Mouse (Mus musculus) cerebellum, postnatal 4 days (tissue): ENCODE results near the gene Nat8f5.
"Not testable (repeated sequence)": the region's sequence is repeated elsewhere in the genome, so short reads cannot be mapped to it uniquely, and the experiment has no call there.

Experiments used
- DNase-seq, 2 experiments: peaks; one replicate each; pipeline ENCODE4 v3.0.0; 2022; ENCODE audit warnings: low spot score in 2 of 2, mixed read lengths in 1 of 2

The Nat8f5 gene

DNA sequence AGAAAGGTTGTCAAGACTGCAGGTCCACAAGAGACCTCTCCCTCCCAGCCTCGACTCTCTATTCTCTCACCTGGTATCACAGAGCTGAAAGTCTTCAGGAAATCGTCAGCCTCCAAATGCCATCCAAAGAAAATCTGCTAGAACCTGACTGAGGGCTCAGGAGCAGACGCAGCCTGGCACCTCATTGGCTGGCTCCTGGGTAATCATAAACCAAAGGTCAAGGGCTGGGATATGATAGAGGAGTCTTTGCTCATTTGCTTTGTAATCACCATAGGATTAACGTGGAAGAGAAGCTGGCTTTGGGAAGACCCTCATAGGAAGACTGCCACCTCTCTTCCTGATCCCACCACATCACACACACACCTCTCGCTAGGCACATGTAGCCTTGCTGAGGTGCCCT, at the start of gene Nat8f5, which contains the start of gene Nat8f6:
Gene Nat8f5, minus strand, starts transcription at position 136 of the 400 bp plus-strand sequence.
Gene Nat8f6, minus strand, starts transcription at position 118 of the 400 bp plus-strand sequence.
- no peak for DNase-seq

GRCm38 (mm10) chr6:85869006-85869405, 48.2 kb upstream of the Nat8f5 start, which contains the start of gene Nat8f2:
TSS of gene Nat8f2 (minus strand) at chr6:85869158.
- not testable (repeated sequence) for DNase-seq

DNA sequence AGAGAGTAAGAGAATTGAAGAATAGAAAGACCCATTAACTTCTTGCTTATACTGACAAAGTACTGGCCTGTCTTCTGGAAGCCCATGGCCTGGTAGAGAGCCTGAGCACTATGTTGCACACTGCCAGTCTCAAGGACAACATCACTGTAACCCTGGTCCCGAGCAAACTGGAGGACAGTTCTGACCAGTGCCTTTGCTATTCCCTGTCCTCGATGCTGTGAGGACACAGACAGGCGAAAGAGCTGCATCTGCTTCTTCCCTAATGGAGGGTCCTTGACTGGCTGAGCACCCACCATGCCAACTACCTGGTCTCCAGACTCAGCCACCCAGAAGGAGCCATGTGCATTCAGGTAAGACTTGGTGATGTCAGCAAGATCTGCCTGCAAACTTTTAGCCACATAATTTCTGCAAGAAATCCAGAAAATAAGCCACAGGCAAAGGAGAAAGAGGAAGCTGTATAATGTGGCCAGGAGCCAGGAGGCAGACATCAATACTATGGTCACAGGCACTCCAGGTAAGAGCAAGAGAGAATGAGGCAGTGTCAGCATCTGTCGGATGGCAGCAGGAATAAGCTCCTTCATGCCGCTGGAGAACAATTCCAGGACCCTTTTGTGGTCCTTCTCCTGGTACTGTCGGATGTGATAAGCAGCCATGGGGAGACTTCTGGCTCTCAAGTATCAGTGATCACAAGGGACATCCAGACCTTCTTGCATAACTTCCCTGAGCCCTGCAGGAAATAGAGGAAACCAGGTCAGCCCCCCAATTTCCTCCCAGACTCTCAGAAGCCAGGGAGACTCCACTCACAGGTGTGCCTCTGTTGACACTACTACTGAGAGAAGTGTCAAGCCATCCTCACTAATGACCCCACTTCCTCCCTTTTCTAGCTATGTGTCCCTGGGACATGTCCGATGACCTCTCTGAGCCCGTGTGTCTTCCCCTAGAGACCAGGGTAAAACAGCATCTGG, 47.2 kb upstream of the Nat8f5 start:
- DNase-seq, result no peak

- not testable (repeated sequence) for DNase-seq
These were observed 46.2 kb upstream of the Nat8f5 start for GRCm38 (mm10) chr6:85866995-85867394.

DNA sequence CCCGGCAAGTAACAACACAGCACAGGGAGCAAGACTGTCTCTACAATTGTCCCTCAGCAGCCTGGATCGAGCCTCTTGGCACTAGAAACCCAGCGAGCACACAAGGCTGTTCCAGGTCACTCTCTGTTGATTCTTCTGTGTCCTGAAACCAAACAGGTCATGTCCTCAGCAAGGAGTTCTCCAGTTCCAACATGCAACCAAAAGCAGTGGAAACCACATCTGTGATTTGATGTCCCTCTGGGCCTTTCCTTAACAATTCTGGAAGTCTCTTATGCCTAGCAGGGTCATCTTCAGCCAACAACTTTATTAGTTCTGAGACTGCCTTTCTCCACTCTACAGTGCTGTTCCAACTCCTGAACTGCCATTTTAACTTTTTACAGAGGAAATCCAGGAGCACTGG, 45.4 kb upstream of the Nat8f5 start:
- DNase-seq, result not testable (repeated sequence)

DNA sequence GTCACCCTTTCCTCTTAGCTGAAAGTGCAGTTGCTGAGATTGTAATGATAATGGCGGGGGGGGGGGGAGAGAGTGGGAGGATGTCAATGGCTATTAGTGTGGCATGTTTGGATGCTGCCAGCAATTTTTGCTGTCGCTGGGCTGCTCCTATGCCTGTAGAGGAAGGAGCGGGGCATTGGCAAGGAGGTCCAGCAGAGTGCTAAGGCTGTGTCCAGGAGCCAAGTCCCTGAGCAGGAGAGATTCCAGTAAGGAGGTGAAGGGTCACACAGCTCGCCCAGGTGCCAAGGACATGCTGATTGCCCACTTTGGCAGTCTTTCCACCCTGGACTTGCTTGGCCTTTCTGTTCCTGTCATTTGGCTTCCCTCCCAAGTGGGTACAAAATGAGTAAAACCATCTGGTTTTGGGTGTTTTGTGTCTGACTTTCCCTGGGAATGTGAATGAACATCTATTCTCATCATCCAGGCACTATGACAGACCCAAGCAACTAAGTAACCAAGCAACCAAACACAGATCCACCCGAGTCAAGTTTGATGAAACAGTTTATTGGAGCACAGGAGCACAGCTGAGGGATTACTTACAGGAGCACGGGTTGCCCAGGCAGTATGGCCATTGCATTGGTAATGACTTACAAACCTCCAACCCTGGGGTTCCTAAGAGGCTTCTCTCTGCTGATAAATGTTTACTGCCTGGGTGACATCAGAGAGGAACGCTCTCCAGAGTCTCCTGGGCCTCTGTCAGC, 44.3 kb upstream of the Nat8f5 start:
- peak in 1 of 2 experiments; percentile 11 for DNase-seq

GRCm38 (mm10) chr6:85863840-85864239, 43.1 kb upstream of the Nat8f5 start:
- DNase-seq, result no peak

- no peak for DNase-seq
These were observed 42.4 kb upstream of the Nat8f5 start for GRCm38 (mm10) chr6:85863136-85863535.

DNA sequence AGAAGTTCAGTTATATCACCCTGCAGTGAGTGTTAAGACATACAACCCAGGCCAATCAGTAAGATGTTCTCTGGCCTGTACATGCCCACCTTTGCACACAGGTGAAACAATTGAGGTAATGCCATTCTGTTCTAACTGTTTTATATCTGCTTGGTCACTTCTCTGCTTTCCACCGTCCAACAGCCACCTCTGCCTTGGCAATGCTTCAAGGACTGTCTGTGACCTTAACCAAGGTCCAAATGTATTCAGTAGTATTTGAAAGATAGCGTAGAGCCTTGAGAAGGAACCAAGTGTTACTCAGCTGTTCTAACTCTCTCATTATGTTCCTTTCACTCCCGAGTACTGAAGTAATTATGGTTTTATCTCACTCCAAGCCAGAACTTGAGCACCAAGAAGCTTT, 41.8 kb upstream of the Nat8f5 start:
- DNase-seq, result no peak

DNA sequence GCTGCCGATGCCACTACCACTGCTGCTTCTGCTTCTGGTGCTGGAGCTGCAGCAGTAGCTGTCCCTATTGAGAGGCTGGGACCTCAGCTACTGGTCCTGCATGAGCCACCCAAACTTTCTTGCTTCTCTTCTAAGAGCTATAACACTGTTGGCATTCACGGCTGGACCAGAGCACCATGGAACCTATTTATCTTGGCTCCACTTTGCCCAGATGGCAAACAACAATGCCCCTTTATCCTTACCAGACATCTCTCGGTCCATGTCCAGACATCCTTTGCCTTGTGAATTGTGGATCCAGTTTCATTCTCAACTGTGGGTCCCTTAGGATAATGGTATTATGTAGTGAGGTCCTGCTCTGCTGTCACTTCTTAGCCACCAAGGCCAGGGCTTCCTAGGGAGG, 40.5 kb upstream of the Nat8f5 start:
- DNase-seq, result no peak

GRCm38 (mm10) chr6:85856194-85856678, 35.5 kb upstream of the Nat8f5 start:
- DNase-seq, result peak in 1 of 2 experiments; percentile 34

DNA sequence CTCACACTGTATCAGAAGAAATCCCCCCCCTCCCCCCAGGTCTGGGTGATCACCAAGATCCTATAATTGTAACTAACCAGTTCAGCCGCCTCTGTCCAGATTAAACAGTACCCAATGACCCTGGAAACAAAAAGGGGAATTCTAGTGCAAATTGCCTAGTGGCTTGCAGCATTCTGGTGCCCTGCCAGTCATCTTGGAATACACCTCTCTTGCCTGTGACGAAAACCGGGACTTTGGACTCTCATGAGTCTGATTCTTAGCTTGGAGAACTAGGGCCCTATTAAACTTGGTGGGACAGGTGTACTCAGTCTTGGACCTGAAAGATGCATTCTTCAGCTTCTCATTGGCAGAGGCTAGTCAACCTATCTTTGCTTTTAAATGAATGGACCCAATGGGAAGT, 32.7 kb upstream of the Nat8f5 start:
- DNase-seq, result no peak

GRCm38 (mm10) chr6:85851062-85851773, 30.4 kb upstream of the Nat8f5 start:
- DNase-seq, result no peak

GRCm38 (mm10) chr6:85849240-85849639, 28.5 kb upstream of the Nat8f5 start:
- no peak for DNase-seq

- DNase-seq, result no peak
These were observed 27.4 kb upstream of the Nat8f5 start for GRCm38 (mm10) chr6:85848140-85848539.

- DNase-seq, result no peak
These were observed 26.1 kb upstream of the Nat8f5 start for GRCm38 (mm10) chr6:85846921-85847320.

DNA sequence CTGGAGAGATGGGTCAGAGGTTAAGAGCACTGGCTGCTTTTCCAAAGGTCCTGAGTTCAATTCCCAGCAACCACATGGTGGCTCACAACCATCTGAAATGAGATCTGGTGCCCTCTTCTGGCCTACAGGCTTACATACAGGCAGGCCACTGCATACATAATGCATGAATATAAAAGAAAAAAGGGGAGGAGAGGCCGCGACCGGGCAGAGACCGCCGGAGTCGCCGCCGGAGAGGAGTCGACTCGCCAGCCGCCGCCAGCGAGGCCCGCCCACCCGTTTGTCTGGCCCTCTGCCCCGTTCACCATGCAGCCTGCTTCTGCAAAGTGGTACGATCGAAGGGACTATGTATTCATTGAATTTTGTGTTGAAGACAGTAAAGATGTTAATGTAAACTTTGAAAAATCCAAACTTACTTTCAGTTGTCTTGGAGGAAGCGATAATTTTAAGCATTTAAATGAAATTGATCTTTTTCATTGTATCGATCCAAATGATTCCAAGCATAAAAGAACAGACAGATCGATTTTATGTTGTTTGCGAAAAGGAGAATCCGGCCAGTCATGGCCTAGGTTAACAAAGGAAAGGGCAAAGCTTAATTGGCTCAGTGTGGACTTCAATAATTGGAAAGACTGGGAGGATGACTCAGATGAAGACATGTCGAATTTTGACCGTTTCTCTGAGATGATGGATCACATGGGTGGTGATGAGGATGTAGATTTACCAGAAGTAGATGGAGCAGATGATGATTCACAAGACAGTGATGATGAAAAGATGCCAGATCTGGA, 23.1 kb upstream of the Nat8f5 start:
- not testable (repeated sequence) for DNase-seq

DNA sequence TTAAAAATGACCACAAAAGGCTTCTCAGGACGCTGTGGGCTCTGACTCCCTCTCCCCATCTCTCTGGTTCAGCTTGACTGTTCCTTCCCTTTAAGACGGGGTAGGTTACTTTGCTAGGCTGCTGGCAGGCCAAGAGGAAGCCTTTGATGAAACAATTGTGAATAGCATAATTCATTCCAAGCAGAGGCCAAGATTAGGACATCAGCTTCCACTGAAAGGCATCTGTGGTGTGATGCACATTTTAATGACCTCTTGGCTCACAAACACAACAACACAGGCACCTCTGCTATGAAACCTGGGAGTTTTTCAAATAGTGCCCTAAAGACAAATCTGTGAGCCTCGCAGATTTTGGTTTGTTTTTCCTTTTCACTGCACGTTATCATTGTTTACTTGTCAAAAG, 19.2 kb upstream of the Nat8f5 start:
- no peak for DNase-seq

GRCm38 (mm10) chr6:85838674-85839073, 17.9 kb upstream of the Nat8f5 start:
- no peak for DNase-seq

DNA sequence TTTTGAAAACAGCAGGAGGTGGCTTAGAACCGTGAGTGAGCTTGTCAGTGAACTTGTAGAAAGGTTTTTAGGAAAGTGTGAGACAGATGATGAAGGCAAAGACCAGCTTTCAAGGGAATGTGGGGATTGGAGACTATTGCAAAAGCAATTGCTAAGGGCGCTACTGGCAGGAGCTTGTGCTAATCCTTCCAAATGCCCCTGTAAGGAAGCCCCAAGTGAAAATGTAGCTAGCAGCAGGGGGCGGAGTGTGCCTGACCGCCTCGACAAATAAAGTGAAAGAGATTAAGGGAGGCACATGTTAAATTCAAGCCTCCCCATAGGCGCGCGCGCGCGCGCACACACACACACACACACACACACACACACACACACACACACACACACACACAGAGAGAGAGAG, 16.5 kb upstream of the Nat8f5 start:
- DNase-seq, result peak in 1 of 2 experiments; percentile 32

DNA sequence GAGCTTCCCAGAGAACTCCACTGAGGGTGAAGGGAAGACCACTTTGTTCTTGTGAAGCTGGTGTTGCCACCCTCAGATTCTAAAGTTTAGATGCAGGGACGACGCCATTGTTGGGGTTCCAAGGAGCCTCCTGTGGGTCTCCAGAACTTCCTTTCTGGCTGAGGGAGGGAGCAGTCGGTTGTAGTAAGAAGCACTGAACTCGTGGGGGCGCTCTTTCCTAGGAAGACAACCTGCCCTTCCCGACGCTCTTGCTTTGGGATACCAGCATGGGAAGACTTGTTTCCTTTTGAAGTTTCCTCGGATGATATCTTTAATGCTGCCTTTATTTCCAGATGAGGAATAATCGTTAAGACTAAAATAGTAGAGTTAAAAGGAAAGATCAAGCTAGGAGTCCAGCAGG, 16.1 kb upstream of the Nat8f5 start:
- peak in 1 of 2 experiments; percentile 49 for DNase-seq
